Mouse (Mus musculus) lung, embryonic 14.5 days (tissue): ENCODE results near the gene Sumo2. TPM values are rescaled to one million over a fixed set of nuclear protein-coding genes. Genes with fewer than 3 reads are reported as not detected.

Experiments
- ATAC-seq: fragments of 200-750 bp; cut with Nextera tagmentation; 2 replicates; pipeline ENCODE4 v1.8.0; 2017; ENCODE audit warnings: mild to moderate bottlenecking, moderate TSS enrichment, moderate library complexity; ENCODE audit not compliant: insufficient read depth
- DNase-seq: peaks from one replicate; pipeline ENCODE4 v3.0.0-alpha.2; 2015
- H3K27ac ChIP-seq: fragments of 300-500 bp; sonication (generic); 2 replicates; pipeline ENCODE4 v1.5.1; 2014; ENCODE audit warnings: low read depth, mild to moderate bottlenecking, moderate library complexity
- H3K27me3 ChIP-seq: fragments of 300-500 bp; sonication (generic); 2 replicates; pipeline ENCODE4 v1.6.1; 2014; ENCODE audit warnings: low read length, control low read depth; ENCODE audit not compliant: insufficient read depth
- H3K36me3 ChIP-seq: fragments of 300-500 bp; sonication (generic); 2 replicates; pipeline ENCODE4 v1.6.1; 2014; ENCODE audit warnings: control low read depth; ENCODE audit not compliant: insufficient read depth
- H3K4me1 ChIP-seq: fragments of 300-500 bp; sonication (generic); 2 replicates; pipeline ENCODE4 v1.6.1; 2014; ENCODE audit warnings: antibody characterized with exemption, control low read depth; ENCODE audit not compliant: insufficient read depth
- H3K4me2 ChIP-seq: fragments of 300-500 bp; sonication (generic); 2 replicates; pipeline ENCODE4 v1.6.1; 2014; ENCODE audit warnings: mild to moderate bottlenecking
- H3K4me3 ChIP-seq: fragments of 300-500 bp; sonication (generic); 2 replicates; pipeline ENCODE4 v1.5.1; 2014; ENCODE audit warnings: low read depth, low read length
- H3K9ac ChIP-seq: fragments of 300-500 bp; sonication (generic); 2 replicates; pipeline ENCODE4 v1.6.1; 2014
- H3K9me3 ChIP-seq: fragments of 300-500 bp; sonication (generic); 2 replicates; pipeline ENCODE4 v1.6.1; 2016; ENCODE audit warnings: low read depth, low read length, control low read depth
- CTCF ChIP-seq: IDR thresholded peaks from 2 replicates; pipeline ENCODE4 v1.5.1; 2016; ENCODE audit warnings: antibody characterized with exemption, low read depth
- WGBS: fragments of 180-500 bp; shearing (Covaris S2); extraction: QIAGEN DNeasy Blood & Tissue Kit; methylation state at CpG from one replicate; pipeline ENCODE4 v1.1.7; 2014; 5-methylcytosine and 5-hydroxymethylcytosine counted together
- polyA plus RNA-seq: library from polyadenylated mRNA; unstranded; fragments of >200 nt; fragmentation: Nextera tagmentation; extraction: Ambion mirVana; gene quantifications from 2 replicates; pipeline ENCODE4 v1.2.1, GENCODE M21; 2014

Gene Sumo2
- polyA plus RNA-seq, 1 experiment from 2014 or later = 1,096 TPM

DNA sequence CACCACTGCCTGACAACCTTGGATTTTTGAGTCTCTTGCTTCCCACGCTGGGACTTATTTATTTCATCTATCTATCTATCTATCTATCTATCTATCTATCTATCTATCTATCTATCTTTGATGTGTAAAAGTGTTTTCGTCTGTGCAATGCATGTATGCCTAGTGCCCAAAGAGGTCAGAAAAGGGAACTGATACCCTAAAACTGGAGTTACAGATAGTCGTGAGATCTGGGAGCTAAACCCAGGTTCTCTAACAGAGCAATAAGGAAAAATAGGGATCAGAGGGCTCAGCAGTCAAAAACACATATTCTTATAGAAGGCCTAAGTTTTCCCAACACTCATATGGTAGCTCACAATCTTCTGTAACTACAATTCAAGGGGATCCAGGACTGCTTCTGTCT is 16.5 kb downstream of the Sumo2 start:
- no peaks in the 10 kb centered on the region for H3K27me3 ChIP-seq
- DNase-seq (no peak), ATAC-seq (no peak)
- no peaks in the 10 kb centered on the region for H3K9me3 ChIP-seq
- no peak overlapping the region for H3K9ac ChIP-seq
- H3K4me1 ChIP-seq = no peaks in the 10 kb centered on the region
- no peak overlapping the region for H3K27ac ChIP-seq
- H3K36me3 ChIP-seq = peaks cover 24% of the 10 kb centered on the region
- no peak overlapping the region for H3K4me2 ChIP-seq
- WGBS = 73% methylated on average over 3 of the region's 3 CpGs
- TF ChIP-seq CTCF = no peak
- H3K4me3 ChIP-seq = no peak overlapping the region

- Histone ChIP-seq H3K27me3 (no peaks in the 10 kb centered on the region), H3K9ac (no peak overlapping the region), H3K9me3 (no peaks in the 10 kb centered on the region), H3K4me3 (no peak overlapping the region), H3K36me3 (peaks cover 15% of the 10 kb centered on the region), H3K4me1 (no peaks in the 10 kb centered on the region), H3K4me2 (no peak overlapping the region), H3K27ac (no peak overlapping the region)
- no peak for DNase-seq
- no peak for ATAC-seq
- no peak for TF ChIP-seq CTCF
- WGBS = 63% methylated on average over 9 of the region's 9 CpGs
Measured at GRCm38 (mm10) chr11:115518693-115519092, 17.4 kb downstream of the Sumo2 start.

DNA sequence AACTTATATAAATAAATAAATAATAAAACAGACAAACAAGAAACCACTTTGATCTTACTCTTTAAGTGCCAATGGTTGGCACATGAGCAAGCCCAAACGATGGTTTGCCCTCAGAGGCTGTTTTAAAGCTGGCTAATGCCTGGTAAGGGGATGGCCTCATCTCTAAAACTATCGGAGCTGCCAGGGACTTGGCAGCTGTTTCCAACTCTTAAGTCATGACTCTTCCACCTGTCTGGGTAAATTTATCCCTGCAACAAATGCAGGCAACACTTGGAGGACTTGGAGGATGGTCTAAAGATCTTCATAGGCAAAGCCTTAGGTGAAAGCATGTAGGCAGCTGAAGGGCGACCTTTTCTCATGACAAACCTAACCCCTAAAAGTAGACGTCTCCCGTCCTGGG is 19.1 kb downstream of the Sumo2 start:
- TF ChIP-seq CTCF = no peak
- ATAC-seq (no peak), DNase-seq (no peak)
- Histone ChIP-seq H3K9me3 (no peaks in the 10 kb centered on the region), H3K4me1 (peaks cover 7% of the 10 kb centered on the region), H3K27ac (no peak overlapping the region), H3K4me2 (no peak overlapping the region), H3K36me3 (peaks cover 5% of the 10 kb centered on the region; the same call in 1 of the 2 replicates), H3K4me3 (no peak overlapping the region), H3K9ac (no peak overlapping the region), H3K27me3 (no peaks in the 10 kb centered on the region)
- 70% methylated on average over 5 of the region's 5 CpGs for WGBS

GRCm38 (mm10) chr11:115515021-115515420 is 21.1 kb downstream of the Sumo2 start:
- H3K9ac ChIP-seq = no peak overlapping the region
- H3K4me3 ChIP-seq = no peak overlapping the region
- DNase-seq = no peak
- H3K27ac ChIP-seq = 0 out of 2 replicates have a peak overlapping the region, but pooled peaks have one; percentile 2
- H3K4me2 ChIP-seq = peak overlapping the region; percentile 85
- 61% methylated on average over 6 of the region's 6 CpGs for WGBS
- no peaks in the 10 kb centered on the region for H3K27me3 ChIP-seq
- H3K4me1 ChIP-seq = peaks cover 24% of the 10 kb centered on the region
- no peak for TF ChIP-seq CTCF
- 0 out of 2 replicates have a peak, but pooled peaks cover 2% of the 10 kb centered on the region for H3K36me3 ChIP-seq
- H3K9me3 ChIP-seq = no peaks in the 10 kb centered on the region
- no peak for ATAC-seq

GRCm38 (mm10) chr11:115514238-115514663 is 21.8 kb downstream of the Sumo2 start, which contains the start of gene Jpt1:
Gene Jpt1 (minus strand): TSS chr11:115514387.
- peak; percentile 99 for DNase-seq
- H3K4me1 ChIP-seq = peaks cover 28% of the 10 kb centered on the region
- H3K9ac ChIP-seq = peak within 1 kb of the TSS; percentile 97
- H3K4me2 ChIP-seq = peak within 1 kb of the TSS; percentile 85
- H3K4me3 ChIP-seq = peak within 1 kb of the TSS; percentile 100
- H3K27me3 ChIP-seq = no peaks in the 10 kb centered on the region
- WGBS = under 1% methylated on average over 24 of the region's 24 CpGs
- H3K36me3 ChIP-seq = no peaks in the 10 kb centered on the region
- peak; percentile 98 for ATAC-seq
- H3K27ac ChIP-seq = peak within 1 kb of the TSS; percentile 91
- H3K9me3 ChIP-seq = no peaks in the 10 kb centered on the region
- TF ChIP-seq CTCF = no peak

DNA sequence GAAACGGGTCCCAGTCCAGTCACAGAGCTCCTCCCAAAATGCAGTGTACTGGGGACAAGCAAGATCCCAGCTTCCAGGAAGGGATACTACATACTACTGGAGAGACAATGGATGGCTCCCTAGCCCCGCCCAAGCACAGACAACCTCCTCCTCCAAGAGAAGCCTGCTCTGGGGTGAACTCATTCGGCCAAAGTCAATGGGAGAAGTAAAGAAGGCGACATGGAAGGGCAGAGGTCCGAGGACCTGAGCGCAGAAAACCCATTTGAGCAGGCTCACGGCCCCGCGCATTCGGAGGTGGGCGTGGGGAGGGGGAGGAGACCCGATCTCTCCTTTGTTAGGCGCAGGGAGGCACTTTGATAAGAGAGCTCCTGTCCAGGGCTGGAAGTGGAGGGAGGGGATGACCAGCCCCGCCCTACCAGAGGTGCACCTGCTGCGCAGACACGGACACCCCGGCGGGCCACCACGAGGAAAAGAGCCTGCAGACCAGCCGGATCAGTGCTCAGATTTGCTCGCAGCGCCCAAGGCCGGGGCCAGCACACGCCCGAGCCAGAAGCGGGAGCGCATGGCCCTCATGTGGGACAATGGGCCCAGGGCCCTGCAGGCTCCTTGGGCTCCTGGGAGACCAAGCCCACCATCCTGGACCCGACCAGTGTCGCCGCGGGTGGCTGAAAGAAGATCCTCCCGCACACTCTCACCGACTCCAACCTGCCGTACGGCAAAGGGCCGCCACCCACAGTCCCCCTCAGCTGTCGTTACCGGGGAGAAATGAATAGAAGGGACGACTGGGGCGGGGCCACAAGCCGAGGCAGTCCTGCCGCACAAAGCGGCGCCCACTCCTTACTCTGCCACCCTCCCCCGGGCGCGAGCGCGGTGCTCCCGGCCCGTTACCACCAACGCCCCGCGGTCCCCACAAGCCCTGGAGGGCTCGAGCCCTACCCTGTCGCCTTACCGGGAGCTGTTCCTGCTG is 22.5 kb downstream of the Sumo2 start:
- DNase-seq (peak; percentile 61), ATAC-seq (peak; percentile 74)
- Histone ChIP-seq H3K4me1 (peaks cover 28% of the 10 kb centered on the region), H3K36me3 (0 out of 2 replicates have a peak, but pooled peaks cover 3% of the 10 kb centered on the region), H3K9me3 (no peaks in the 10 kb centered on the region), H3K9ac (peak overlapping the region; percentile 97), H3K27me3 (no peaks in the 10 kb centered on the region), H3K27ac (peak overlapping the region; percentile 91), H3K4me2 (peak overlapping the region; percentile 85), H3K4me3 (peak overlapping the region; percentile 100)
- under 1% methylated on average over 57 of the region's 57 CpGs for WGBS
- TF ChIP-seq CTCF = no peak

DNA sequence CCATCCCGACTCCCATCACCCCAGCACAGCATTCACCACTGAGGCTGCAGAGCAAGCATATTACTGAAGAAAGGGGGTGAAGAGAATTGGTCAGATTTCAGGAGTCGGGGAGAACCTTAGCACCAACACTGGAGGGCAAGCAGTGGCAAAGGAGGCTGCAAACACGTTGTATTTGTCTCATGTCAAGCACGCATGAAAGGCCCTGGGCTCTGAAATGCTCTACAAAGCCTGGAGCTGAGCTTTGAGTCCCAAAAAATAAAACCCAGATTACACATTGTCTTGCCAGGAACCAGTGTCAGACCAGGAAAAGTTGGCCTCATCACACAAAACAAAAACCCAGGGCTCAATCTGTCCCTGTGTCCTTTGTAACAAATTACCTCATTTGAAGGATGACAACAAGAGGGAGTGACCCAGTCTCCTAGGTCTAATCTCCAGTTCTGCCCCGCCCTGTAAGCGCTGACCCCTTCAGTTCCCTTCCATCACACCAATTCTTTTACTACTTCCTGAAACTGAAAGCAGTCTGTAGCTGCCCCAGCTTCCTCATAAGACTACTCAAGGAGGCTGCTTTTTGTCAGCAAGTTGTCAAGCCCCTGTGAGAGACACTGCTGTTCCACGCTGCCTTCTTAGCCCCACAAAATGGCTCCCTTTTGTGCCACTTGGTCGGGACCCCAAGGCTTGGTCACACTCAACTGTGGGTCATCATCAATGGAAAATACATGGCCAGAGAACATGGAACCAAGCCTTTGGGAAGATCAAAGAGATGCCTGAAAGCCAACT is 23.5 kb downstream of the Sumo2 start:
- no peaks in the 10 kb centered on the region for H3K9me3 ChIP-seq
- 19% methylated on average over 8 of the region's 8 CpGs for WGBS
- peak overlapping the region; percentile 91 for H3K27ac ChIP-seq
- peak; percentile 47 for DNase-seq
- ATAC-seq = no peak
- H3K27me3 ChIP-seq = no peaks in the 10 kb centered on the region
- H3K4me2 ChIP-seq = peak overlapping the region; percentile 85
- peaks cover 28% of the 10 kb centered on the region for H3K4me1 ChIP-seq
- peak overlapping the region; percentile 100 for H3K4me3 ChIP-seq
- TF ChIP-seq CTCF = no peak
- 0 out of 2 replicates have a peak, but pooled peaks cover 6% of the 10 kb centered on the region for H3K36me3 ChIP-seq
- H3K9ac ChIP-seq = peak overlapping the region; percentile 97
